Mouse (Mus musculus): ENCODE measurements around the gene Zim1. TPM values are rescaled to one million over a fixed set of nuclear protein-coding genes. Genes with fewer than 3 reads are reported as not detected.

The Zim1 gene
- polyA plus RNA-seq, 1 experiment, result 2.0 TPM

DNA sequence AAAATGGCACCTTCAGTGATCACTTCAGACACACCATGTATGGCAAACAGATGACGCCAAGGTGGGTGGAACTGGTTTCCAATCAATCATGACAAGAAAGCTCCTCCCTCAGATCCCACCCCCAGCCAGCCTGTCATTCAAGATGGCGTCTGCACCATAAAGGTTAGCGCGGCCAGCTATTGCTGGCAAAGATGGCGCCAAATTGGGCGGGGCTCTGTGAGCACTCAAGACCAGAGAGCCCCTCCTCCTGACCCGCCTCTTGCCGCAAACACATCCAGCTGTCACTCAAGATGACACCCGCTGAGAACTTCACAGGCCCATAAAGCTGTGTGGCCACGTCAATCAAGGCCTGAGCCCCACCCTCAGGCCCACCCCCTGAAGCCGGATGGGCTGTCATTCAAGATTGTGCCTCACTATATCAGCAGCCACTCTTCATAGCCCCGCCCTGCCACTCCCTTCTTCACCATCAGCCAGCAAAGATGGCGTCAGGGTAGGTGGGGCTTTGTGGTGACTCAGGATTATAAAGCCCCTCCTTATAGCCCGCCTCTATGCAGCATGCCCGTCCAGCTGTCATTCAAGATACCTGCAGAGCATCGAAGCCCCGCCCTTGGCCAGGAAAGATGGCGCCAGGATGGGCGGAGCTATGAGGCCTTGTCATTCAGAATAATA lies 32.1 kb upstream of the Zim1 start:
- Histone ChIP-seq H3K27ac (ENCODE audit: insufficient read depth, low read length) (peak overlapping the region; percentile 97), H3K4me3 (ENCODE audit: insufficient read depth, low read length) (peak overlapping the region; percentile 61), H3K4me1 (ENCODE audit: control insufficient read depth, insufficient read depth, low read length) (no peaks in the 10 kb centered on the region)
- no peak; the same call in 1 of the 2 replicates for TF ChIP-seq POLR2A (IDR thresholded peaks at IDR 0.05; ENCODE audit: extremely low read depth, insufficient read depth, low read length)
- TF ChIP-seq CTCF (IDR thresholded peaks at IDR 0.05; ENCODE audit: extremely low read depth, insufficient read depth, low read length), result no peak

GRCm38 (mm10) chr7:6727351-6728121 lies 31.3 kb upstream of the Zim1 start:
- H3K4me1 ChIP-seq (ENCODE audit: control insufficient read depth, insufficient read depth, low read length), result no peaks in the 10 kb centered on the region
- H3K4me3 ChIP-seq (ENCODE audit: insufficient read depth, low read length), result peak overlapping the region; percentile 61
- TF ChIP-seq POLR2A (IDR thresholded peaks at IDR 0.05; ENCODE audit: extremely low read depth, insufficient read depth, low read length) (no peak), CTCF (IDR thresholded peaks at IDR 0.05; ENCODE audit: extremely low read depth, insufficient read depth, low read length) (peak; percentile 26)
- peak overlapping the region; percentile 97 for H3K27ac ChIP-seq (ENCODE audit: insufficient read depth, low read length)

DNA sequence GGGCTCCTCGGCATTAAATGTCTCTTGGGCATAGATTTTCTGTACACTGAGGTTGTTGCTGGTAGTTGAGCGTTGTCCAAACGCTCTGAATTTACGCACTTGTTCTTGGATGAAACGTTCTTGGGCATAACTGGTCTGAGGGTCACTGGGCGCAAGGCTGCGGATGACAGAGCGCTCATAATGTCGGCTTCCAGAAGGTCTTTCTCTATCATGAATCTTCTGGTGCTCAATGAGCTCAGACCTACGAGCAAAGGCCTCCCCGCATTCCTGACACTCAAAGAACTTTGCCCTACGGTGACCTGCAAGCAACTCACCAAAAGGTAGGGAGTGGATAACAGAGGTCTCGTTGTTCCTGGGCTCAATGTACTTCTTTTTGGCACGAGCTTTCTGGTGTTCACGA lies 13.1 kb upstream of the Zim1 start:
- Histone ChIP-seq H3K27ac (ENCODE audit: insufficient read depth, low read length) (no peak overlapping the region), H3K4me3 (ENCODE audit: insufficient read depth, low read length) (no peak overlapping the region), H3K4me1 (ENCODE audit: control insufficient read depth, insufficient read depth, low read length) (no peaks in the 10 kb centered on the region)
- TF ChIP-seq POLR2A (IDR thresholded peaks at IDR 0.05; ENCODE audit: extremely low read depth, insufficient read depth, low read length) (no peak), CTCF (IDR thresholded peaks at IDR 0.05; ENCODE audit: extremely low read depth, insufficient read depth, low read length) (no peak)

DNA sequence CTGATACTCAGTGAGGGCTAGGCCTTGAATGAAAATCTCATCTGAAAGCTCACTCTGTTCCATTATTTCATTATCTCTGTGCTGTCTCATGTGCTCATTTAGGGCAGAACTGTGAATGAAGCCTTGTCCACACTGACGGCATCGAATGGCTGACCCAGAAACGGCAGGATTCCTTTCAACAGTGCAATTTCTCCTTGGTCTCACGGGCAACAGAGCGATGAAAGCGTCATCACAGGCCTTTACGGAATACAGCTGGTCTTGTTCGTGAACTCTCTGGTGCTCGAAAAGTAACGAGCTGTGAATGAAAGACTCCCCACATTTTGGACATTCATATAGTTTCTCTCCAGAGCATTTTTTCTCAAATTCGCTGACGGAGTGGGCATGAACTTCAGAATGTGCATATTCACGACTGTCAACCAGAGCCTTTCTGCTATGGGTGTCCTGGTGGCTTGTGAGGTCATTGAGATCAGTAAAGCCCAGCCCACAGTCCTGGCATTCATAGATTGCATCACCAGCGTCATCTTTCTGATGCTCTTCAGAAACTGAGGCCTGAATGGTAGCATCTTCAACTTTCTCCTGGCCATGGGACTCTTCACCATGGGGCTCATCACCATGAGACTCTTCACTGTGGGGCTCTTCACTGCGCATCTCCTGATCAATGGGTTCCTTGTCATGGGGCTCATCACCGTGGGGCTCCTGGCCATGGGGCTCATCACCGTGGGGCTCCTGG lies 12.4 kb upstream of the Zim1 start:
- Histone ChIP-seq H3K4me3 (ENCODE audit: insufficient read depth, low read length) (no peak overlapping the region), H3K27ac (ENCODE audit: insufficient read depth, low read length) (no peak overlapping the region), H3K4me1 (ENCODE audit: control insufficient read depth, insufficient read depth, low read length) (no peaks in the 10 kb centered on the region)
- TF ChIP-seq CTCF (IDR thresholded peaks at IDR 0.05; ENCODE audit: extremely low read depth, insufficient read depth, low read length) (no peak), POLR2A (IDR thresholded peaks at IDR 0.05; ENCODE audit: extremely low read depth, insufficient read depth, low read length) (no peak)

- H3K4me3 ChIP-seq (ENCODE audit: insufficient read depth, low read length), result no peak overlapping the region
These were observed 11.3 kb upstream of the Zim1 start for GRCm38 (mm10) chr7:6707416-6708015.

DNA sequence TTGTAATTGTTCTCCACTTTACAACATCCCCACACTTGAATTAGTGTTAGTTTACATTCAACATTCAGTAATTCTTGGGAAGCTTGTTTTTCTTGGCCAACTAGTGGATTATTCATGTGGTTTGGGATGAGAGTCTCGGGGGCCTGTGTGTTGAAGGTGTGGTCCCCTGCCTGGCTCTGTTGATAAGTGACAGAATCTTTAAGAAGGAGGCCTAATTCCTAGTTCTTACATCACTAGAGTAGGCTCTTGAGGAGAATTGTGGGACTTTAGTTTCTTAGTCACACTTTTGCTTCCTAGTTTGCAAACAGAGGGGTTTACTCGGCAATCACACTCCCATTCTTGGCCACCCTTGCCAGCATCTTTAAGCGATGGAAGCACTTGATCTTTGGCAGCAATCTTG lies 3.0 kb upstream of the Zim1 start:
- no peak overlapping the region for H3K27ac ChIP-seq (ENCODE audit: insufficient read depth, low read length)
- TF ChIP-seq POLR2A (IDR thresholded peaks at IDR 0.05; ENCODE audit: extremely low read depth, insufficient read depth, low read length) (no peak), CTCF (IDR thresholded peaks at IDR 0.05; ENCODE audit: extremely low read depth, insufficient read depth, low read length) (no peak)
- no peak overlapping the region for H3K4me3 ChIP-seq (ENCODE audit: insufficient read depth, low read length)
- no peaks in the 10 kb centered on the region for H3K4me1 ChIP-seq (ENCODE audit: control insufficient read depth, insufficient read depth, low read length)

More at GRCm38 (mm10) chr7:6707416-6708015, 11.3 kb upstream of the Zim1 start:
- no peaks in the 10 kb centered on the region for H3K4me1 ChIP-seq (ENCODE audit: control insufficient read depth, insufficient read depth, low read length)
- no peak for TF ChIP-seq CTCF (IDR thresholded peaks at IDR 0.05; ENCODE audit: extremely low read depth, insufficient read depth, low read length)
- TF ChIP-seq POLR2A (IDR thresholded peaks at IDR 0.05; ENCODE audit: extremely low read depth, insufficient read depth, low read length), result no peak
- no peak overlapping the region for H3K27ac ChIP-seq (ENCODE audit: insufficient read depth, low read length)

- H3K4me1 ChIP-seq (ENCODE audit: control insufficient read depth, insufficient read depth, low read length), result no peaks in the 10 kb centered on the region
- no peak overlapping the region for H3K27ac ChIP-seq (ENCODE audit: insufficient read depth, low read length)
- H3K4me3 ChIP-seq (ENCODE audit: insufficient read depth, low read length), result no peak overlapping the region
- TF ChIP-seq CTCF (IDR thresholded peaks at IDR 0.05; ENCODE audit: extremely low read depth, insufficient read depth, low read length), result no peak
- no peak for TF ChIP-seq POLR2A (IDR thresholded peaks at IDR 0.05; ENCODE audit: extremely low read depth, insufficient read depth, low read length)
These were observed 10.7 kb downstream of the Zim1 start for GRCm38 (mm10) chr7:6685511-6685910.

DNA sequence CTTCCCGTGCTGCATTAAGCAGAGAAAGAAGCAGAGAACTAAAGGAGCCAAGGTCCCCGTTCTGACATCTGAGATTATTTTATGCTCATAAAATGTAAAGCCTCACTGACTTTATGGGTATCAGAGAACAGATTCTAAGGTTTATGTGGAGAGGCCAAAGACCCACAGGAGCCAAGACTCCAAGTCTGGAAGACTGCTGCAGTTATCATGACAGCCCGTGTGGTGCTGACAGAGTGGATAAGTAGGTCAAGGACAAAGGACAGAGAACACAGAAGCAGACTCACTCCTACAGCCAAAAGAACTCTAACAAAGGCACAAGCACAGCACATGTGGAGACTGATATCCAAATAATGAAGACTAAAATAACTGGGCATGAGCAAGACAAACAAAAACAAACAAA lies 29.5 kb downstream of the Zim1 start:
- no peak overlapping the region for H3K4me3 ChIP-seq (ENCODE audit: insufficient read depth, low read length)
- no peaks in the 10 kb centered on the region for H3K4me1 ChIP-seq (ENCODE audit: control insufficient read depth, insufficient read depth, low read length)
- TF ChIP-seq CTCF (IDR thresholded peaks at IDR 0.05; ENCODE audit: extremely low read depth, insufficient read depth, low read length) (no peak), POLR2A (IDR thresholded peaks at IDR 0.05; ENCODE audit: extremely low read depth, insufficient read depth, low read length) (no peak)
- no peak overlapping the region for H3K27ac ChIP-seq (ENCODE audit: insufficient read depth, low read length)

- Histone ChIP-seq H3K4me3 (ENCODE audit: insufficient read depth, low read length) (no peak overlapping the region), H3K27ac (ENCODE audit: insufficient read depth, low read length) (no peak overlapping the region), H3K4me1 (ENCODE audit: control insufficient read depth, insufficient read depth, low read length) (no peaks in the 10 kb centered on the region)
- no peak for TF ChIP-seq CTCF (IDR thresholded peaks at IDR 0.05; ENCODE audit: extremely low read depth, insufficient read depth, low read length)
- no peak for TF ChIP-seq POLR2A (IDR thresholded peaks at IDR 0.05; ENCODE audit: extremely low read depth, insufficient read depth, low read length)
These were observed 32.8 kb downstream of the Zim1 start for GRCm38 (mm10) chr7:6663430-6663829.
